Mouse (Mus musculus): ENCODE results near the gene Prss27. TPM values are rescaled to one million over a fixed set of nuclear protein-coding genes. Genes with fewer than 3 reads are reported as not detected.

Prss27 gene
- 0.19 and 0.26 TPM in 2 replicates for polyA plus RNA-seq (2015; fragmentation: Nextera tagmentation; extraction: Ambion mirVana)

DNA sequence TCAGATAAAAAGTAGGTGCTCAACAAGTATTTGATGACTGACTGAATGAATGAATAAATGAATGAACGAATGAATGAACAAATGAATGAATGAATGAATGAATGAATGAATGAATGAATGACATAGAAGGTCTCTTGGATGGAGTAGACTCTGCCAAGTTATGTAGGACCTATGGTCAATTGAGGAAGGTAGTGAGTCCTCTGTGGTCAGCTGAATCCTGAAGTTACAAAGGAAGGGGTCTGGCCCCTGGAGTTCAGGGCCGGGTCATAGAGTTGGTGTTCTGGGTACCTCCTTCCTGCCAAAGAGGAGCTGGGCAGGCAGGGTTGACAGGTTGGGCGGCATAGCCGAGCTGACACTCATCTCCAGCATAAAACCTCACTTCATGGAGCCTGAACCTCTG is at the start of gene Prss27:
Gene Prss27 (plus strand): TSS at position 301 of the 400 bp plus-strand sequence.
- ATAC-seq: no peak
- Histone ChIP-seq H3K27ac (no peak within 1 kb of the TSS), H3K4me1 (no peaks in the 10 kb centered on the region), H3K27me3 (no peaks in the 10 kb centered on the region), H3K4me2 (no peak within 1 kb of the TSS), H3K36me3 (ENCODE audit: poor library complexity, severe bottlenecking) (no peaks in the 10 kb centered on the region), H3K9me3 (replicated peaks) (no peaks in the 10 kb centered on the region), H3K4me3 (no peak within 1 kb of the TSS), H3K9ac (no peak within 1 kb of the TSS)
- WGBS: 75% methylated on average over 4 of the region's 4 CpGs

- Histone ChIP-seq H3K9ac (no peak overlapping the region), H3K4me3 (no peak overlapping the region), H3K27ac (no peak overlapping the region), H3K27me3 (0 out of 2 replicates have a peak, but pooled peaks cover 3% of the 10 kb centered on the region), H3K36me3 (ENCODE audit: poor library complexity, severe bottlenecking) (no peaks in the 10 kb centered on the region), H3K4me1 (0 out of 2 replicates have a peak, but pooled peaks cover 3% of the 10 kb centered on the region), H3K4me2 (no peak overlapping the region), H3K9me3 (replicated peaks) (no peaks in the 10 kb centered on the region)
- 46% methylated on average over 2 of the region's 2 CpGs for WGBS
- no peak for ATAC-seq
Observed at GRCm38 (mm10) chr17:23989802-23990201, 48.1 kb upstream of the Prss27 start.

GRCm38 (mm10) chr17:23992789-23993553 is 45.0 kb upstream of the Prss27 start:
- H3K9ac ChIP-seq: no peak overlapping the region
- peak overlapping the region; percentile 14; the same call in 1 of the 2 replicates for H3K4me3 ChIP-seq
- no peak overlapping the region for H3K27ac ChIP-seq
- WGBS: 69% methylated on average over 9 of the region's 9 CpGs
- H3K4me2 ChIP-seq: peak overlapping the region; percentile 55
- no peaks in the 10 kb centered on the region for H3K9me3 ChIP-seq (replicated peaks)
- ATAC-seq: peak; percentile 75
- H3K36me3 ChIP-seq (ENCODE audit: poor library complexity, severe bottlenecking): no peaks in the 10 kb centered on the region
- H3K4me1 ChIP-seq: 0 out of 2 replicates have a peak, but pooled peaks cover 3% of the 10 kb centered on the region
- 0 out of 2 replicates have a peak, but pooled peaks cover 3% of the 10 kb centered on the region for H3K27me3 ChIP-seq

DNA sequence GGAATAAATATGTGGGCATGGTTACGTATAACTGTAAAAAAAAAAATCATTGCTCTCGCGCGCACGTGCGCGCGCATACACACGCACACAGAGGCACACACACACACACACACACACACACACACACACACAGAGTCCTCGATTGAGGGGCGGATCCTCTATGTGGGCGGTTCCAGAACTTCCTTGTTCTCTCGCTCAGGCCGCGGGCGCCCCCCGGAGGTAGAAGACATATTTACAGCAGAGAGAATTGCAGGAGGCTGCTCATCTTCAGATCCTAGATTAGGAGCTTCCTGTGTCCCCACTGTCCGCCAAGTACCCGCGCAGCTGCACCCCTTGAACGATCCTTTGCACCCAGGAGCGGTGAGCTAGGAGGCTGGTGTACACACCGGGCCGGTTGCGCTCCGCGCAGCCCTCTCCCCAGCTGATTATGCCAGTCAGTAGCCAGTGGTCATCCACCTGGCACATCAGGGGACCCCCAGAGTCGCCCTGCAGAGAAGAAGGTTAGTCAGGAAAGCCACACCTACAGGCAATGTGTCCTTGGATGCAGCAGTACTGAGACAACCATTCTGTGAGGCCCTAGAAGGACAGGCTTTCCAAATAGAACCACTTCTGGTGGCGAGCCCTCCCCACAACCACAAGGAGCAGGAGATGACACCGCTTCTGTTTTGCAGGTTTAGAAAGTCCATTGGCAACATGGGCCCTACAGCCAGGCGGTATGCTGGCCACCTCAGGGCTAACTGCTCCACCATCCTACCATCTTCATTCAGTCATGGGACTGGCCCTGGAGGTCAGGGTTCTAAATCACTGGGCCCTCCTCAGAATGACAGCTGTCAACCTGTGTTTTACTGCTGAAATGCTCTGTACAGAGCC is 44.1 kb upstream of the Prss27 start:
- Histone ChIP-seq H3K9ac (peak overlapping the region; percentile 64), H3K36me3 (ENCODE audit: poor library complexity, severe bottlenecking) (no peaks in the 10 kb centered on the region), H3K4me3 (peak overlapping the region; percentile 27), H3K4me2 (peak overlapping the region; percentile 55), H3K27me3 (0 out of 2 replicates have a peak, but pooled peaks cover 3% of the 10 kb centered on the region), H3K4me1 (0 out of 2 replicates have a peak, but pooled peaks cover 3% of the 10 kb centered on the region), H3K9me3 (replicated peaks) (no peaks in the 10 kb centered on the region), H3K27ac (no peak overlapping the region)
- peak; percentile 84 for ATAC-seq
- 10% methylated on average over 31 of the region's 31 CpGs for whole genome bisulfite sequencing

GRCm38 (mm10) chr17:23994667-23995066 is 43.3 kb upstream of the Prss27 start:
- H3K9ac ChIP-seq: no peak overlapping the region
- WGBS: 71% methylated on average over 7 of the region's 7 CpGs
- H3K4me2 ChIP-seq: no peak overlapping the region
- no peak for ATAC-seq
- H3K27ac ChIP-seq: no peak overlapping the region
- no peak overlapping the region for H3K4me3 ChIP-seq
- no peaks in the 10 kb centered on the region for H3K9me3 ChIP-seq (replicated peaks)
- H3K36me3 ChIP-seq (ENCODE audit: poor library complexity, severe bottlenecking): no peaks in the 10 kb centered on the region
- 0 out of 2 replicates have a peak, but pooled peaks cover 3% of the 10 kb centered on the region for H3K4me1 ChIP-seq
- H3K27me3 ChIP-seq: 0 out of 2 replicates have a peak, but pooled peaks cover 3% of the 10 kb centered on the region

DNA sequence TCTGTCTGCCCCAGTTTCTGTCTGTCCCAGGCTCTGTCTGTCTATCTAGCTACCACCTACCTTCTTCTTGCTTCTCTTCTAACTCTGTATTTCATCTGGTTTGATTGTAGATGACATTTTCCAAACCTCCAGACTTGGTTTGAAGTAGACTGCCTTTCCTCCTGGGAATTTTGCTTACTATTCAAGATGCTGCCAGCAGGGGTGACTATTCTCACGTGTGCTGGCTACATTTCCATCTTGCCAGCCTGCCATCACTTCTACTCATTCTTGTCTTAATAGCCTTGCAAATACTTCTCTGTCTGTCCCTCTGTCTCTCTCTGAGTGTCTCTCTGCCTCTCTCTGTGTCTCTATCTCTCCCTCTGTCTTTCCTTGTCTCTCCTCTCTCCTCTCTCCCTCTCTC is 42.5 kb upstream of the Prss27 start:
- 0 out of 2 replicates have a peak, but pooled peaks cover 3% of the 10 kb centered on the region for H3K27me3 ChIP-seq
- no peak overlapping the region for H3K4me2 ChIP-seq
- H3K9ac ChIP-seq: no peak overlapping the region
- H3K9me3 ChIP-seq (replicated peaks): no peaks in the 10 kb centered on the region
- WGBS: 43% methylated on average over 1 of the region's 1 CpGs
- 0 out of 2 replicates have a peak, but pooled peaks cover 3% of the 10 kb centered on the region for H3K4me1 ChIP-seq
- no peaks in the 10 kb centered on the region for H3K36me3 ChIP-seq (ENCODE audit: poor library complexity, severe bottlenecking)
- H3K27ac ChIP-seq: no peak overlapping the region
- no peak for ATAC-seq
- H3K4me3 ChIP-seq: no peak overlapping the region

GRCm38 (mm10) chr17:23997901-23998300 is 40.0 kb upstream of the Prss27 start, which contains the start of gene Prss22:
Prss22 (minus strand) TSS chr17:23998100.
- ATAC-seq: no peak
- Histone ChIP-seq H3K27ac (no peak within 1 kb of the TSS), H3K36me3 (ENCODE audit: poor library complexity, severe bottlenecking) (no peaks in the 10 kb centered on the region), H3K4me3 (no peak within 1 kb of the TSS), H3K9me3 (replicated peaks) (no peaks in the 10 kb centered on the region), H3K4me1 (0 out of 2 replicates have a peak, but pooled peaks cover 3% of the 10 kb centered on the region), H3K4me2 (no peak within 1 kb of the TSS), H3K27me3 (0 out of 2 replicates have a peak, but pooled peaks cover 3% of the 10 kb centered on the region), H3K9ac (no peak within 1 kb of the TSS)
- 78% methylated on average over 2 of the region's 2 CpGs for WGBS

DNA sequence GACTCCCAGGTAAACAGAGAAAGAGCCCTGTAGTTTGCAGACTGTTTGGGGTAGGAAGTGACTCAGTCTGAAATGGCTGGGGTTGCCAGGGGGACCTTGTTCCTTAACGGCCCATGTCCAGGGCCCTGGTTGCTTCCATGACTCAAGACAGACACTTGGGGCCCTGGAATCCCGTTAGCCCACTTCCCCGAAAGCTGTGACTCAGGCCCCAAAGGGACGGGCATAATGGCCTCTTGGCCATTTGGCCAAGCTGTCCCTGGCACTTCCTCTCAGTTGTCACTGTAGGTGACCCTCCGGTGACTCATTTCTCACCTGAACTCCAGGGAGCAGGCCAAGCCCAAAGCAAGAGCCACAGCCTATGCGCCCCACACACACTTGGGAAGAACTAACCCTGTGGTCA is 39.6 kb upstream of the Prss27 start:
- H3K36me3 ChIP-seq (ENCODE audit: poor library complexity, severe bottlenecking): no peaks in the 10 kb centered on the region
- whole genome bisulfite sequencing: 88% methylated on average over 6 of the region's 6 CpGs

GRCm38 (mm10) chr17:24000404-24000803 is 37.5 kb upstream of the Prss27 start:
- Histone ChIP-seq H3K27me3 (no peaks in the 10 kb centered on the region), H3K4me2 (no peak overlapping the region), H3K36me3 (ENCODE audit: poor library complexity, severe bottlenecking) (no peaks in the 10 kb centered on the region), H3K9me3 (replicated peaks) (no peaks in the 10 kb centered on the region), H3K27ac (no peak overlapping the region), H3K4me1 (no peaks in the 10 kb centered on the region), H3K9ac (no peak overlapping the region), H3K4me3 (no peak overlapping the region)
- no peak for ATAC-seq
- 84% methylated on average over 5 of the region's 5 CpGs for WGBS

More for the DNA sequence above, 39.6 kb upstream of the Prss27 start:
- no peak for ATAC-seq
- H3K27me3 ChIP-seq: 0 out of 2 replicates have a peak, but pooled peaks cover 3% of the 10 kb centered on the region
- H3K4me1 ChIP-seq: no peaks in the 10 kb centered on the region
- H3K4me2 ChIP-seq: no peak overlapping the region
- no peak overlapping the region for H3K27ac ChIP-seq
- H3K9me3 ChIP-seq (replicated peaks): no peaks in the 10 kb centered on the region
- no peak overlapping the region for H3K9ac ChIP-seq
- no peak overlapping the region for H3K4me3 ChIP-seq

DNA sequence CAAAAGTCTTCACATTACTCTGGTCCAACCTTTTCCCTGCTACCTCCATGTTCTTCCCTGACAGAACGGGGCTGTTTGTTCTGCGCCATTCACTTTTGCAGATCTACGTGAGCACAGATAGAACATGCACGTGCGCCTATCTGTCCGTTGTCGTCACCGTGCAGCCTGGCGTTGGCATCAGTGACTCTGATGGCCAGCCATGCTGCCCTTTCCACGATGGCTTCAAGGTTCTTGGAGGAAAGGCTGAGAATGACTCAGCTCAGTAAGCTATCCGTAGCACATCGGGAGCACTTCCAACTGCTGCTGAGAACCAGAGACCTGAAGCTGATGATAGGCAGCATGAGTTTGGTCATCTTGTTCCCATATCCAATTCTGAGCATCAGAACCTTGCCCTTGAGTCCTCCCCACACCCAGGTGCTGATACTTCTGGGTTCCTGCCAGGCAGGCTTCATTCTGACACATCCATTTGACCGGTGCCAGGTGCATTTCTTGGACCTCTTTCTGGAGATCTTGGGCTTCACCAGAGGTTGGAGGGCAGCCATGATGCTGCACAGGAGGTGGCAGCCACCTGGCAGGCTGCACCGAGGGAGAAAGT is 33.8 kb upstream of the Prss27 start:
- no peaks in the 10 kb centered on the region for H3K27me3 ChIP-seq
- H3K4me3 ChIP-seq: no peak overlapping the region
- 90% methylated on average over 14 of the region's 14 CpGs for WGBS
- no peak overlapping the region for H3K9ac ChIP-seq
- no peak overlapping the region for H3K27ac ChIP-seq
- H3K36me3 ChIP-seq (ENCODE audit: poor library complexity, severe bottlenecking): no peaks in the 10 kb centered on the region
- H3K9me3 ChIP-seq (replicated peaks): no peaks in the 10 kb centered on the region
- ATAC-seq: no peak
- no peak overlapping the region for H3K4me2 ChIP-seq
- no peaks in the 10 kb centered on the region for H3K4me1 ChIP-seq

DNA sequence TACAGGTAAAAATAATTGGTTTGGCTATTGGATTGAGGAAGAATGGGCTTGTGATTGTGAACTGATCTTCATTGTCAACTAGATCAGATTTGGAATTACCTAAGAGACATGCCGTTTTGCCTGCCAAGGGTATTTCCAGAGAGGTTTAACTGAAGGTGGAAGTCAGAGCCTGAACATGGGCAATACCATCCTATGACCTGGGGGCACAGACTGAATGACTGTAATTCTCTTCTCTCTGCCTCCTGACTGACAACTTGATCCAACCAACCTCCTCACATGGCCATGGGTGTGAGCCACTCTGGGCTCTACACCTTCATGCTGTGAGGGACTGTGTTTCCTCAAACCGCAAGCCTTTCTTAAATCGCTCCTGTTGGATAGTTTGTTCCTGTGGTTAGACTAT is 32.9 kb upstream of the Prss27 start:
- Histone ChIP-seq H3K27ac (no peak overlapping the region), H3K4me1 (no peaks in the 10 kb centered on the region), H3K9me3 (replicated peaks) (no peaks in the 10 kb centered on the region), H3K4me3 (no peak overlapping the region), H3K9ac (no peak overlapping the region), H3K36me3 (ENCODE audit: poor library complexity, severe bottlenecking) (no peaks in the 10 kb centered on the region), H3K4me2 (no peak overlapping the region), H3K27me3 (no peaks in the 10 kb centered on the region)
- 92% methylated on average over 3 of the region's 3 CpGs for WGBS
- no peak for ATAC-seq
